Mouse (Mus musculus) heart, postnatal 14 days (tissue): Measurements from ENCODE around the gene Pip5kl1. TPM values are rescaled to one million over a fixed set of nuclear protein-coding genes. Genes with fewer than 3 reads are reported as not detected.

Source experiments
- DNase-seq, 2 experiments: peaks; one replicate each; pipeline ENCODE4 v3.0.0; 2021 to 2022
- intact Hi-C: fragments of 180-260 bp; cut with DNase I; formaldehyde crosslinking; loops from one replicate; pipeline ENCODE4 v1.15.1; 2025
- long read RNA-seq, 2 experiments: library from polyadenylated mRNA; stranded (forward); transcript quantifications; one replicate each; pipeline ENCODE4 v2.0.0; 2021
- total RNA-seq, 2 experiments: library from RNA; stranded (reverse); gene quantifications; 2 replicates each; pipeline ENCODE4 v1.2.3; 2021

Pip5kl1 gene
- not detected for total RNA-seq
- long read RNA-seq, experiment 1: 0 reads
- long read RNA-seq, experiment 2: 0 reads

GRCm38 (mm10) chr2:32574497-32574896 lies at the start of gene Pip5kl1:
Pip5kl1 (plus strand) TSS chr2:32574797.
- intact Hi-C loops: no loop called here
- DNase-seq: no peak

DNA sequence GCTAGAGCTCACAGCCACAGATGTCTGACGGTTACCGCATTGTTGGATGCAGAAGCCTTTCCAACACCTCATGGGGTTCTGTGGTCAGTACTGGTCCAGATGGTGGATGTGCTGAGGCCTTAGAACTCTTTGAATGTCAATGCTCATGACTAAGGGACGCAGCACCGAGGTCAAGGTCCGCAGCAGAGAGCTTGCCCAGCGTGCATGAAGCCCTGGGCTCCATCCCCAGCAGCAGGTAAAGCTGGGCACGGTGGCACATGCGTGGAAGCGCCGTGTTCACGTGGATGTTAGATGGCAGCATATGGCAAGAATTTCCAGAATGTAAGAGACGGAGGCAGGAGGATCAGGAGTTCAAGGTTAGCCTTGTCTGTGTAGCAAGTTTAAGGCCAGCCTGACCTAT lies 48.8 kb upstream of the Pip5kl1 start:
- no peak for DNase-seq
- intact Hi-C loops: no loop called here

DNA sequence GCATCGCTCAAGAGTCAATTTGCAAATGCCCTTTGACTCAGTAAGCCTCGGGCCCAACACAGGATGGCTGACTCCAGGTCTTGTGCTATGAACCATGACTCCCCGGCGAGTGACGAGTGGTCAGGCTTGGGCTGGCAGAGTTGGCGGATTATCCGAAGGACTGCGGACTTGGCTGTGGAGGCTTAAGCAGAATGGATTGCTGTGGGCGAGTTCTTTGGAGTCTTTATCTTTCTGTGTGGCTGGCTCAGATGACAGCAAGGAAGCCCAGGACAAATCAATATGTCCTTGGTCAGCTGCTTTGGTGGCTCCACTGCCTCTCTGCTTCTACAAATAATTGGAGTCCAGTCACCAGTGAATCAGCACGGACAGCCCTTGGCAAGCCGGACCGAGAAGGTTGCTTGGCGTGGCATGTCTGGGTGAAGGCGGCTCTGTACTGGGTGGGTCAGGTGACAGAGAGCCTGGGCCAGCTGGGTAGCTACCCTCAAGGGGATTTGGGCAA lies 47.1 kb upstream of the Pip5kl1 start:
- intact Hi-C loops: no loop called here
- no peak for DNase-seq

- intact Hi-C loops: no loop called here
- DNase-seq: no peak
These were observed 46.3 kb upstream of the Pip5kl1 start for GRCm38 (mm10) chr2:32528326-32528725.

GRCm38 (mm10) chr2:32530479-32530878 lies 44.1 kb upstream of the Pip5kl1 start:
- intact Hi-C loops: no loop called here
- no peak for DNase-seq

GRCm38 (mm10) chr2:32533163-32533562 lies 41.4 kb upstream of the Pip5kl1 start:
- DNase-seq: no peak
- intact Hi-C loops: no loop called here

DNA sequence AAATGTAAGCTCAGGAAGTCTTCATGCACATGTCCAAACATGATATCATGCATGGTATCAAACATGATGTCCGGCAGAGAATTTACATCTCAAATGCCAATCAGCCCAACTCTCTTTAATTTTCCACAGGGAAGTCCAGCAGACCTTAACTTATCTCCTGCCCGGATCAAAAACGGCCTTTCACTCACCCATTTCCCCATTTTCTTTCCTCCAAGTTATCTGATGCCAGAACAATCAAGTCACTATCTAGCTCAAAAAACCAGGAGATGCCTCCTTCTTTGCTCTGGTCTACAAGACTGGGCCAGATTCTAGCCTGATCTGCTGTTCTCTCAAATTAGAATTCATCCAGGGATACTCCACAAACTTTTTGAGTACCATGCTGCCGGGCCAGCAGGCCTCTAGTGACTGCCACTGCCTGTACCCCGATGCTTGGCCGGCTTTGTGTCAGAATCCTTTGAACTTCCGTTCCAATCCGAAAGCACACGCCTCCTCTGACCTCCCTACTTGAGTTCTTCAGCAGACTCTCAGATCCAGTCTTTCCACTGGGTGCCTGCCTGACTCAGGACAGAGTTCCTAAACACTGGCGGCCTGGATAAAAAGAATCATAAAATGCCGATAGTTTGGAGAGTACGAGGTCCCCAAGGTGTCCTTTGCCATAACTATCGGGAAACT lies 40.4 kb upstream of the Pip5kl1 start:
- intact Hi-C loops: no loop called here
- peak; percentile 36 to 57 for DNase-seq

DNA sequence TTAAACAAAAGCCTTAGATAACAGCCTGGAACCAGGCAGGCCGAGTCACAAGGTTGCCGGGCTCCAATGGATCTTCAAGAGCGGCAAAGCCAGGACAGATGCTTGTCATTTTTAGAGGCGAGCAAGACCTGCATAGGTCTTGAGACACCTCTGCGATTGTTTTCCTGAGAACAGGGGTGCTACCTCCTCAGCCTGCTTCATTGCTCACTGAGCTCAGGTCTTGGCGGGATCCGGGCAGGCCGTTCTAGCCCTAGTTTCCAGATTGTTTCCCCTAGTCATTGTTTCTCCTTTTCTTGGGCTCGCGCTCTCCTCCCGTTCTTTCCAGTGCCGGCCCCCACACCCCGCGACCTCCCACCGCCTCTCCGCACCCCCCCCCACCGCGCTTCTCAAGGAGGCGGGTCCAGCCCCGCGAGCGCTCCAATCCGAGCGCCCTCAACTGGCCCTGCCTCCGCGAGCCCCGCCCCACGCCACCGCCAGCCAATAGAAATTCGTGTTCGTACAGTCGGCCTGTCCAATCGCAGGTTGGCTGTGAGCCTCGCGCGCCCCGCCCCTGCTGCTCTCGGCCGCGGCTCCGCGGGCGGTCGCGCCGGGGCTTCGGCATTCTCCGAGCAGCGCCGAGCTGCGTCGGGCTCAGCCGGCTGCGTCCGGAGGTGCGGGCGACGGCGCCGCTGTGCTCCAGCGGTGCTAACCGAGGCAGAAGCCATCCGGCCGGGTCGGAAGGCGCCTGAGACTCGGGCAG lies 39.7 kb upstream of the Pip5kl1 start, which contains the start of gene Fam102a:
Gene Fam102a (plus strand): TSS at position 600 of the 739 bp plus-strand sequence.
- peak; percentile 99 for DNase-seq
- intact Hi-C loops: no loop called here

DNA sequence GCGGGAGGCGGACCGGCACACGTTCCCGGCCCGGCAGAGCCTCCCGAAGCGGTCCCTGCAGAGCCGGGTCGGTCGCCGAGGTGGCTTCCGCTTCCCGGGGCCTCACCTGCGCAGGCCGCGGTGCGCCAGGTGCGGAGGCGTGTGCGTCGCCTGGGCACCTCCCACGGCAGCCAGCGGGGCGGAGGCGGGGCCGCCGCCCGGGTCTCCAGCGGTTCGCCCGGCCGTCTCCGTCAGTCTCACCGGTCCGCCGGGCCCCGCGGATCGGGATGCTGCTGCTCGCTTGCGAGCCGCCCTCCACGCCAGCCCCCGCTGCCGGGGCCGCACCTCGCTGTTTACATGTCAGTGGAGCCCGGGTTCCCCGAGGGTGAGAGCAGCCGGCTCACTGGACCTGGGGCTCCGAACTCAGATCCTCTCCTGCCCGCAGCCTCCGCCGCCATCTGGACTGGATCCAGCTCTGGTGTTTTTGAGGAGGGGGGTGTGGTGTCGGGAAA lies 39.1 kb upstream of the Pip5kl1 start:
- DNase-seq: peak; percentile 64

GRCm38 (mm10) chr2:32536086-32536633 lies 38.4 kb upstream of the Pip5kl1 start:
- intact Hi-C loops: loop anchor here (2.0 kb wide), 1 partner anchor 31 kb away; no protein-coding TSS in a partner anchor
- peak; percentile 29 to 38 for DNase-seq

More for the DNA sequence above, 39.1 kb upstream of the Pip5kl1 start:
- intact Hi-C loops: no loop called here

- peak; percentile 42 to 58 for DNase-seq
- intact Hi-C loops: loop anchor here (2.0 kb wide), 1 partner anchor 30 kb away; no protein-coding TSS in a partner anchor
These were observed 37.8 kb upstream of the Pip5kl1 start for GRCm38 (mm10) chr2:32536634-32537359.

GRCm38 (mm10) chr2:32537360-32537905 lies 37.2 kb upstream of the Pip5kl1 start:
- DNase-seq: peak; percentile 20 to 54
- intact Hi-C loops: loop anchor here (2.0 kb wide), 1 partner anchor 29 kb away; no protein-coding TSS in a partner anchor

GRCm38 (mm10) chr2:32537941-32538340 lies 36.7 kb upstream of the Pip5kl1 start:
- intact Hi-C loops: loop anchor here (2.0 kb wide), 1 partner anchor 29 kb away; no protein-coding TSS in a partner anchor
- DNase-seq: peak in 1 of 2 experiments; percentile 42

DNA sequence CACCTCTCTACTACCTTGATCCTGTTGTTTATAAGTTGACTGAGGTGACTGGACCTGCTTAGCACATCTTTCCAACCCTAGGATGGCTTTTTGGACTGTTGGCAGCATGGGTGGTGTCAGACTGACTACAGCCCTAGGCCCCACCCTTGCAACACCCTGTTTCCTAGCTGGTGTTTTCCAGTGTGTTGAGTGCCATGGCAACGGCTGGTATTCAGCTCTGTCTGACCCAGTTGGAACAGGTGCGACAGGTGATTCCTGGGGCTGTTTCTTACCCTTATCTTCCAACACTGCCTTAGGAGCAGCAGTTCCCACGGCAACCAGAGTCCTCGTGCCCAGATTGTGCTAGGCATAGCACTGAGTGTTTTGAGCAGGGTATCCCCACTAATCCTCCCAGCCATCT lies 36.1 kb upstream of the Pip5kl1 start:
- DNase-seq: no peak
- intact Hi-C loops: no loop called here

- intact Hi-C loops: no loop called here
- DNase-seq: no peak
These were observed 35.1 kb upstream of the Pip5kl1 start for GRCm38 (mm10) chr2:32539452-32539981.

DNA sequence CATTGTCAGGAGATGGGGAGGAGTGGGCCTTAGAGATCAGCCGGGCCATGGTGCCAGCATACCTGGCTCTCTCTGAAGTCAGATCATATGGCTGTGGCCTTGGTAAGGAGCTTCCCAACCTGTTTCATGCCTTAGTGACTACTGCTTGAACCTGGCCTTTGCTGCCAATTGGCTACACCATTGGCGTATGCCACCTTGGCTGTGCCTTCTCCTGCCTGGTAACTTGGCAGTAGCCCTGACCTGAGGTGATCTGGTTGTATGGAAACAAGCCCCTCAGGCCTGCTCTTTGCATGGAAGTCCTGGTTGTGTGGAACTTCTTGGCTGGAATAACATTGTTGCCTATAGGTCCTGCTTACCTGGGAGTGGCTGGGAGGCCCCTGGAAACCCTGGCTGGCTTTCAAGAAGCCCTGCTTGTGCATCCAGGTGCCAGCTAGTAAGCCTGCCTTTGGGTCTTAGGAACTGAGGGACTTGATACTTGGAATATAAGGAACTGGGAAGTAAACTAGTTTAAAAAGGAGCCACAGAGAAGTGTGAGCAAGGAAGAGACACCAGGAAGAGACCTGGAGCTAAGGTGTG lies 33.2 kb upstream of the Pip5kl1 start:
- DNase-seq: no peak
- intact Hi-C loops: no loop called here

- intact Hi-C loops: no loop called here
- no peak for DNase-seq
These were observed 32.5 kb upstream of the Pip5kl1 start for GRCm38 (mm10) chr2:32541986-32542573.

DNA sequence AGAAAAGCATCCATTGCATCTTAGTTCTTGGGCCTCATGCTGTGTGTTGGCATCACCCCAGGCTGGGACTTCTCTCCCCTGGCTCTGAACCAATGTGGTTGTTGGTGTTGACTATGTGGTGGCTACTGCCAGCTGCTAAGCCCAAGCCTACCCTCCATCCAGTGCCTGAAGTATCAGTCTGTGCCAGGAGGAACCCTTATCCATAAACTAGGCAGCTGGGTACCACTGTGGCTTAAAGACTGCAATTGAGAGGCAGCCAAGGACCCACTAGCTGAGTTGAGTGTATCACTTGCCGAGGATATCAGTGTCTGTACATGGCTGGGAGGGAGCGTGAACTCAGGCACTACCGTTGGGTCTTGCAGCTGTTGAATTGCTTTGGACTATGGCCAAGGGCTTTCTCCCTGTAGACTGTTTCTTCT lies 31.6 kb upstream of the Pip5kl1 start:
- intact Hi-C loops: no loop called here
- DNase-seq: no peak

- DNase-seq: no peak
- intact Hi-C loops: no loop called here
These were observed 27.6 kb upstream of the Pip5kl1 start for GRCm38 (mm10) chr2:32546951-32547350.
